Mouse (Mus musculus) induced T-regulatory cell, adult 2 months (primary cell): ENCODE data around the gene Sec24a.
"Not testable (repeated sequence)": the region's sequence is repeated elsewhere in the genome, so short reads cannot be mapped to it uniquely, and the experiment has no call there.

Experiments
- DNase-seq: peaks from one replicate; pipeline ENCODE4 v3.0.0-alpha.2; 2012; ENCODE audit warnings: low read depth

Gene Sec24a

GRCm38 (mm10) chr11:51763213-51763907, at the start of gene Sec24a, which contains the start of gene Sar1b:
Sec24a (minus strand) TSS chr11:51763634.
Sar1b (plus strand) TSS chr11:51763687.
- DNase-seq = peak; percentile 91

GRCm38 (mm10) chr11:51812022-51812546, 48.6 kb upstream of the Sec24a start:
- no peak for DNase-seq

- peak; percentile 59 for DNase-seq
These were observed 47.8 kb upstream of the Sec24a start for GRCm38 (mm10) chr11:51811230-51811629.

- peak; percentile 75 for DNase-seq
These were observed 46.3 kb upstream of the Sec24a start for GRCm38 (mm10) chr11:51809632-51810224.

GRCm38 (mm10) chr11:51807108-51807879, 43.9 kb upstream of the Sec24a start:
- no peak for DNase-seq

GRCm38 (mm10) chr11:51805221-51805981, 42.0 kb upstream of the Sec24a start:
- DNase-seq = peak; percentile 92

- DNase-seq = peak; percentile 81
These were observed 37.3 kb upstream of the Sec24a start for GRCm38 (mm10) chr11:51800634-51801325.

GRCm38 (mm10) chr11:51796272-51796671, 32.8 kb upstream of the Sec24a start:
- DNase-seq = no peak

GRCm38 (mm10) chr11:51790662-51791061, 27.2 kb upstream of the Sec24a start:
- DNase-seq = no peak

- DNase-seq = not testable (repeated sequence)
These were observed 26.3 kb upstream of the Sec24a start for GRCm38 (mm10) chr11:51789735-51790134.

GRCm38 (mm10) chr11:51785926-51786325, 22.5 kb upstream of the Sec24a start:
- DNase-seq = peak; percentile 82

GRCm38 (mm10) chr11:51782721-51783120, 19.3 kb upstream of the Sec24a start:
- no peak for DNase-seq

- DNase-seq = no peak
These were observed 17.4 kb upstream of the Sec24a start for GRCm38 (mm10) chr11:51780773-51781267.

GRCm38 (mm10) chr11:51777478-51777877, 14.0 kb upstream of the Sec24a start:
- no peak for DNase-seq

GRCm38 (mm10) chr11:51775507-51775906, 12.1 kb upstream of the Sec24a start:
- DNase-seq = no peak

- no peak for DNase-seq
These were observed 4.9 kb upstream of the Sec24a start for GRCm38 (mm10) chr11:51768296-51768695.

- no peak for DNase-seq
These were observed 4.3 kb upstream of the Sec24a start for GRCm38 (mm10) chr11:51767579-51768220.

- DNase-seq = no peak
These were observed 1.4 kb upstream of the Sec24a start for GRCm38 (mm10) chr11:51764816-51765215.

GRCm38 (mm10) chr11:51763955-51764354, 521 bp upstream of the Sec24a start:
- no peak for DNase-seq

GRCm38 (mm10) chr11:51761241-51761640, 2.2 kb downstream of the Sec24a start:
- peak; percentile 73 for DNase-seq
